Mouse (Mus musculus): Measurements from ENCODE around the gene Sphk1. TPM values are rescaled to one million over a fixed set of nuclear protein-coding genes. Genes with fewer than 3 reads are reported as not detected.
A peak's percentile ranks its signal among the peaks of the same experiment; 100 is the strongest.

Sphk1 gene
- polyA plus RNA-seq, 1 experiment from 2014 or later = 2.6 TPM

- no peak overlapping the region for H3K27ac ChIP-seq (replicated peaks)
- peak overlapping the region; percentile 80 for H3K9ac ChIP-seq
- no peaks in the 10 kb centered on the region for H3K9me3 ChIP-seq
- no peak for ATAC-seq (ENCODE audit: extremely low read depth, insufficient number of reproducible peaks, low FRiP score, low TSS enrichment)
- WGBS = 2% methylated on average over 48 of the region's 48 CpGs
- peaks cover 46% of the 10 kb centered on the region for H3K4me1 ChIP-seq
- no peaks in the 10 kb centered on the region for H3K36me3 ChIP-seq
- H3K4me3 ChIP-seq = peak overlapping the region; percentile 59
- peaks cover 78% of the 10 kb centered on the region for H3K27me3 ChIP-seq (replicated peaks)
- peak overlapping the region; percentile 100 for H3K4me2 ChIP-seq
These were observed 856 bp downstream of the Sphk1 start for GRCm38 (mm10) chr11:116531371-116532191.

- peak overlapping the region; percentile 59 for H3K4me3 ChIP-seq
- H3K9me3 ChIP-seq = no peaks in the 10 kb centered on the region
- peak overlapping the region; percentile 80 for H3K9ac ChIP-seq
- peaks cover 53% of the 10 kb centered on the region for H3K4me1 ChIP-seq
- peaks cover 72% of the 10 kb centered on the region for H3K27me3 ChIP-seq (replicated peaks)
- H3K4me2 ChIP-seq = peak overlapping the region; percentile 100
- 0 out of 2 replicates have a peak overlapping the region, but pooled peaks have one; percentile 10 for H3K27ac ChIP-seq (replicated peaks)
- peaks cover 5% of the 10 kb centered on the region for H3K36me3 ChIP-seq
- no peak for ATAC-seq (ENCODE audit: extremely low read depth, insufficient number of reproducible peaks, low FRiP score, low TSS enrichment)
- WGBS = under 1% methylated on average over 30 of the region's 30 CpGs
These were observed 1.6 kb downstream of the Sphk1 start for GRCm38 (mm10) chr11:116532262-116532809.

- H3K27ac ChIP-seq (replicated peaks) = 0 out of 2 replicates have a peak overlapping the region, but pooled peaks have one; percentile 10
- peak; percentile 40; the same call in 1 of the 2 replicates for ATAC-seq (ENCODE audit: extremely low read depth, insufficient number of reproducible peaks, low FRiP score, low TSS enrichment)
These were observed 2.1 kb downstream of the Sphk1 start for GRCm38 (mm10) chr11:116532810-116533338.

GRCm38 (mm10) chr11:116533341-116534153 is 2.8 kb downstream of the Sphk1 start:
- H3K27ac ChIP-seq (replicated peaks) = 0 out of 2 replicates have a peak overlapping the region, but pooled peaks have one; percentile 10
- peaks cover 15% of the 10 kb centered on the region for H3K36me3 ChIP-seq
- peak overlapping the region; percentile 59 for H3K4me3 ChIP-seq
- peak overlapping the region; percentile 80 for H3K9ac ChIP-seq
- under 1% methylated on average over 62 of the region's 63 CpGs for WGBS
- H3K4me2 ChIP-seq = peak overlapping the region; percentile 100
- H3K9me3 ChIP-seq = no peaks in the 10 kb centered on the region
- H3K27me3 ChIP-seq (replicated peaks) = peaks cover 66% of the 10 kb centered on the region
- peaks cover 55% of the 10 kb centered on the region for H3K4me1 ChIP-seq
- 0 out of 2 replicates have a peak, but pooled peaks have one; percentile 18 for ATAC-seq (ENCODE audit: extremely low read depth, insufficient number of reproducible peaks, low FRiP score, low TSS enrichment)

More at GRCm38 (mm10) chr11:116532810-116533338, 2.1 kb downstream of the Sphk1 start:
- under 1% methylated on average over 47 of the region's 50 CpGs for WGBS
- Histone ChIP-seq H3K9ac (peak overlapping the region; percentile 80), H3K36me3 (peaks cover 8% of the 10 kb centered on the region), H3K4me2 (peak overlapping the region; percentile 100), H3K27me3 (replicated peaks) (peaks cover 67% of the 10 kb centered on the region), H3K4me1 (peaks cover 55% of the 10 kb centered on the region), H3K4me3 (peak overlapping the region; percentile 59), H3K9me3 (no peaks in the 10 kb centered on the region)

- Histone ChIP-seq H3K9ac (peak overlapping the region; percentile 80), H3K9me3 (no peaks in the 10 kb centered on the region), H3K4me1 (peaks cover 55% of the 10 kb centered on the region), H3K36me3 (peaks cover 22% of the 10 kb centered on the region), H3K4me3 (peak overlapping the region; percentile 59), H3K27me3 (replicated peaks) (peaks cover 62% of the 10 kb centered on the region), H3K27ac (replicated peaks) (no peak overlapping the region), H3K4me2 (peak overlapping the region; percentile 100)
- WGBS = 16% methylated on average over 20 of the region's 20 CpGs
- ATAC-seq (ENCODE audit: extremely low read depth, insufficient number of reproducible peaks, low FRiP score, low TSS enrichment) = peak; percentile 58; the same call in 1 of the 2 replicates
These were observed 3.6 kb downstream of the Sphk1 start for GRCm38 (mm10) chr11:116534154-116534865.

- Histone ChIP-seq H3K36me3 (peaks cover 46% of the 10 kb centered on the region), H3K4me2 (no peak overlapping the region), H3K4me1 (peaks cover 37% of the 10 kb centered on the region), H3K4me3 (no peak overlapping the region), H3K27me3 (replicated peaks) (peaks cover 41% of the 10 kb centered on the region), H3K9ac (0 out of 2 replicates have a peak overlapping the region, but pooled peaks have one; percentile 8), H3K27ac (replicated peaks) (no peak overlapping the region), H3K9me3 (no peaks in the 10 kb centered on the region)
- WGBS = 56% methylated on average over 7 of the region's 7 CpGs
- ATAC-seq (ENCODE audit: extremely low read depth, insufficient number of reproducible peaks, low FRiP score, low TSS enrichment) = no peak
These were observed 6.0 kb downstream of the Sphk1 start for GRCm38 (mm10) chr11:116536685-116537084.

- no peak overlapping the region for H3K4me3 ChIP-seq
- H3K4me1 ChIP-seq = peaks cover 30% of the 10 kb centered on the region
- H3K27me3 ChIP-seq (replicated peaks) = peaks cover 34% of the 10 kb centered on the region
- WGBS = 42% methylated on average over 5 of the region's 5 CpGs
- ATAC-seq (ENCODE audit: extremely low read depth, insufficient number of reproducible peaks, low FRiP score, low TSS enrichment) = no peak
- no peaks in the 10 kb centered on the region for H3K9me3 ChIP-seq
- H3K9ac ChIP-seq = peak overlapping the region; percentile 8; the same call in 1 of the 2 replicates
- peaks cover 53% of the 10 kb centered on the region for H3K36me3 ChIP-seq
- H3K4me2 ChIP-seq = no peak overlapping the region
- H3K27ac ChIP-seq (replicated peaks) = no peak overlapping the region
These were observed 6.7 kb downstream of the Sphk1 start for GRCm38 (mm10) chr11:116537388-116537787.

GRCm38 (mm10) chr11:116538142-116538735 is 7.5 kb downstream of the Sphk1 start:
- peaks cover 25% of the 10 kb centered on the region for H3K27me3 ChIP-seq (replicated peaks)
- WGBS = 83% methylated on average over 12 of the region's 12 CpGs
- H3K4me1 ChIP-seq = peaks cover 22% of the 10 kb centered on the region
- H3K9ac ChIP-seq = no peak overlapping the region
- ATAC-seq (ENCODE audit: extremely low read depth, insufficient number of reproducible peaks, low FRiP score, low TSS enrichment) = no peak
- no peak overlapping the region for H3K4me3 ChIP-seq
- H3K9me3 ChIP-seq = no peaks in the 10 kb centered on the region
- H3K36me3 ChIP-seq = peaks cover 62% of the 10 kb centered on the region
- no peak overlapping the region for H3K4me2 ChIP-seq
- H3K27ac ChIP-seq (replicated peaks) = no peak overlapping the region

GRCm38 (mm10) chr11:116541183-116541582 is 10.5 kb downstream of the Sphk1 start:
- Histone ChIP-seq H3K4me1 (peaks cover 12% of the 10 kb centered on the region), H3K27me3 (replicated peaks) (no peaks in the 10 kb centered on the region), H3K27ac (replicated peaks) (no peak overlapping the region), H3K9me3 (no peaks in the 10 kb centered on the region), H3K9ac (no peak overlapping the region), H3K36me3 (peaks cover 91% of the 10 kb centered on the region), H3K4me3 (no peak overlapping the region), H3K4me2 (no peak overlapping the region)
- WGBS = 92% methylated on average over 11 of the region's 11 CpGs
- ATAC-seq (ENCODE audit: extremely low read depth, insufficient number of reproducible peaks, low FRiP score, low TSS enrichment) = no peak

GRCm38 (mm10) chr11:116543110-116543509 is 12.4 kb downstream of the Sphk1 start:
- 75% methylated on average over 4 of the region's 4 CpGs for WGBS
- peaks cover 100% of the 10 kb centered on the region for H3K36me3 ChIP-seq
- H3K4me1 ChIP-seq = 0 out of 2 replicates have a peak, but pooled peaks cover 2% of the 10 kb centered on the region
- no peaks in the 10 kb centered on the region for H3K9me3 ChIP-seq
- no peak overlapping the region for H3K27ac ChIP-seq (replicated peaks)
- no peak for ATAC-seq (ENCODE audit: extremely low read depth, insufficient number of reproducible peaks, low FRiP score, low TSS enrichment)
- H3K4me3 ChIP-seq = no peak overlapping the region
- H3K27me3 ChIP-seq (replicated peaks) = no peaks in the 10 kb centered on the region
- H3K9ac ChIP-seq = no peak overlapping the region
- no peak overlapping the region for H3K4me2 ChIP-seq

All from heart, embryonic 13.5 days (tissue).